Mouse (Mus musculus): ENCODE data around the gene Slc16a1.

GRCm38 (mm10) chr3:104668989-104669388 lies 30.5 kb downstream of the Slc16a1 start:
- no peak for TF ChIP-seq CTCF (IDR thresholded peaks at IDR 0.05; ENCODE audit: borderline replicate concordance, insufficient read depth, low read depth, low read length)
- no peak for TF ChIP-seq POLR2A (IDR thresholded peaks at IDR 0.05; ENCODE audit: borderline replicate concordance, insufficient read depth, low read length)

All from cerebellum, adult 2 months (tissue).